Mouse (Mus musculus) lung, postnatal 0 days (tissue): ENCODE measurements around the gene Usp30. TPM values are rescaled to one million over a fixed set of nuclear protein-coding genes. Genes with fewer than 3 reads are reported as not detected.

Experiments used
- ATAC-seq: fragments of 200-750 bp; cut with Nextera tagmentation; 2 replicates; pipeline ENCODE4 v1.8.0; 2017; ENCODE audit warnings: moderate library complexity
- DNase-seq: peaks from one replicate; pipeline ENCODE4 v3.0.0-alpha.2; 2016; ENCODE audit warnings: low spot score
- H3K27ac ChIP-seq: fragments of 300-500 bp; sonication (generic); 2 replicates; pipeline ENCODE4 v1.5.1; 2014; ENCODE audit warnings: antibody characterized with exemption, mild to moderate bottlenecking, low read length, mixed read lengths
- H3K27me3 ChIP-seq: fragments of 300-500 bp; sonication (generic); replicated peaks from 2 replicates; pipeline ENCODE4 v1.6.1; 2014; ENCODE audit warnings: low read length, mixed read lengths; ENCODE audit not compliant: insufficient read depth
- H3K36me3 ChIP-seq: fragments of 300-500 bp; sonication (generic); 2 replicates; pipeline ENCODE4 v1.6.1; 2014; ENCODE audit warnings: low read length, mixed read lengths; ENCODE audit not compliant: insufficient read depth
- H3K4me1 ChIP-seq: fragments of 300-500 bp; sonication (generic); 2 replicates; pipeline ENCODE4 v1.6.1; 2014; ENCODE audit warnings: antibody characterized with exemption, low read depth, low read length, mixed read lengths; ENCODE audit not compliant: insufficient read depth
- H3K4me2 ChIP-seq: fragments of 300-500 bp; sonication (generic); replicated peaks from 2 replicates; pipeline ENCODE4 v1.6.1; 2014; ENCODE audit warnings: low read depth, mild to moderate bottlenecking, low read length, moderate library complexity, mixed read lengths
- H3K4me3 ChIP-seq: fragments of 300-500 bp; sonication (generic); 2 replicates; pipeline ENCODE4 v1.5.1; 2014; ENCODE audit warnings: low read depth, low read length
- H3K9ac ChIP-seq: fragments of 300-500 bp; sonication (generic); replicated peaks from 2 replicates; pipeline ENCODE4 v1.6.1; 2014; ENCODE audit warnings: low read depth, mild to moderate bottlenecking
- H3K9me3 ChIP-seq: fragments of 300-500 bp; sonication (generic); 2 replicates; pipeline ENCODE4 v1.6.1; 2016; ENCODE audit warnings: low read length, mixed read lengths
- CTCF ChIP-seq: IDR thresholded peaks from 2 replicates; pipeline ENCODE4 v1.5.1; 2016; ENCODE audit warnings: antibody characterized with exemption, mild to moderate bottlenecking
- EP300 ChIP-seq: IDR thresholded peaks from 2 replicates; pipeline ENCODE4 v1.6.1; 2016; ENCODE audit warnings: antibody characterized with exemption, mild to moderate bottlenecking, control low read depth
- WGBS: fragments of 180-500 bp; shearing (Covaris S2); extraction: QIAGEN DNeasy Blood & Tissue Kit; methylation state at CpG from one replicate; pipeline ENCODE4 v1.1.7; 2014; 5-methylcytosine and 5-hydroxymethylcytosine counted together
- polyA plus RNA-seq: library from polyadenylated mRNA; unstranded; fragments of >200 nt; fragmentation: Nextera tagmentation; extraction: Ambion mirVana; gene quantifications from 2 replicates; pipeline ENCODE4 v1.2.1, GENCODE M21; 2015

Usp30 gene
- polyA plus RNA-seq, 1 experiment from 2014 or later: 8.7 TPM

DNA sequence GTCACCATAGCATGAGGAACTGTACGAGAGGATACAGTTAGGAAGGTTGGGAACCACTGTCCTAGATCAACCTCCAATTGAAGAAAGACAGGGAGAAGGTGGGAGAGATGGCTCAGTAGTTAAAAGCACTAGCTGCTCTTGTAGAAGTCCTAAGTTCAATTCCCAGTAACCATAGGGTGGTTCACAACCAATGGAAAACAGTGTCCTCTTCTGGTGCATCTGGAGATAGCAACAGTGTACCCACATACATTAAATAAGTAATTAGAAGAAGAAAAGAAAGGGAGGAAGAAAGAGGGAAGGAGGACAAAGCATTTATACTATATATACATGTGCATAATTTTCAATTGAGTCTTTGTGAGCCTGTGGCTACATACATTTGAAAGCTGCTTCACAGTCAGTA lies 20.1 kb upstream of the Usp30 start:
- H3K27me3 ChIP-seq: no peaks in the 10 kb centered on the region
- no peak overlapping the region for H3K4me3 ChIP-seq
- no peak overlapping the region for H3K4me2 ChIP-seq
- no peaks in the 10 kb centered on the region for H3K9me3 ChIP-seq
- ATAC-seq (no peak), DNase-seq (peak; percentile 43)
- no peak overlapping the region for H3K9ac ChIP-seq
- 69% methylated on average over 1 of the region's 1 CpGs for WGBS
- TF ChIP-seq CTCF (peak; percentile 76), EP300 (no peak)
- no peaks in the 10 kb centered on the region for H3K36me3 ChIP-seq
- no peak overlapping the region for H3K27ac ChIP-seq
- no peaks in the 10 kb centered on the region for H3K4me1 ChIP-seq

DNA sequence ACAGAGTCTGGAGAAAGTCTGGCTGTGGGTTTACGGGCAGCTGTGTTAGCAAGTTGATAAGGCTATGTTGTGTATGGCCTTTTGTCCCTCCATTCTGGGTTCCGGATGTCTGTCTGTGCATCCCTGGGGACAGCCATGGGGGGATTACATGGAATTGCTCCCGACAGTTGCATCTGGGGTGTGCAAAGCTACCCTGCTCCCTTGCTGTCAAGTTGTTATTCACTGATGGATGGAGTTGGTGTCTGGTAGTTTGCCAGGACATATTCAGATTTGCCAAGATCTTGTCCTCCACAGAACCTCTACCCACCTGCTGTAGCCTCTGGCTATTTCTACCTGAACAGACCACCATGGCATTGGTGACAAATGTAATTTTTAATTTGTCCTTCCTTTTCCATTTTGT lies 19.1 kb upstream of the Usp30 start:
- TF ChIP-seq EP300 (no peak), CTCF (no peak)
- WGBS: 73% methylated on average over 3 of the region's 3 CpGs
- no peak overlapping the region for H3K27ac ChIP-seq
- H3K4me1 ChIP-seq: no peaks in the 10 kb centered on the region
- H3K9ac ChIP-seq: no peak overlapping the region
- H3K4me2 ChIP-seq: no peak overlapping the region
- ATAC-seq (no peak), DNase-seq (no peak)
- H3K27me3 ChIP-seq: no peaks in the 10 kb centered on the region
- H3K36me3 ChIP-seq: no peaks in the 10 kb centered on the region
- H3K9me3 ChIP-seq: no peaks in the 10 kb centered on the region
- H3K4me3 ChIP-seq: no peak overlapping the region

DNA sequence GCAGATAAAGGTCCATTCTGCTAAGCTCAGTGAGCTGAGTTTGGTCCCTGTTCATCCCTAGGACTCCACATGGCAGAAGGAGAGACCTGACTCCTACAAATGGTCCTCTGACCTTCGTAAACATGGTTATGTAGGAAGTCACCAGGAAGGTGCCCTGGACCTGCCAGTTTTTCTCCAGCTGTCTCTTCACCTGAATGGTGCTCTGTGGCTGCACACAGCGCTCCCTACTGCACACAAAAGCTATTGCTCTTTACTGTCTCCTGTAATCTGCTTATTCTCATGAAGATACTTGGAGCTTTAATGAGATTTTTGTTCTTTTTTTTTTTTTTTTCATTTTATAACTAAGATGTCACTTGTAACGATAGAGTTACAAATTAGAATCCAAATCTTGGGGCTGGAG lies 18.7 kb upstream of the Usp30 start:
- Histone ChIP-seq H3K4me2 (no peak overlapping the region), H3K27me3 (no peaks in the 10 kb centered on the region), H3K27ac (no peak overlapping the region), H3K4me3 (no peak overlapping the region), H3K36me3 (no peaks in the 10 kb centered on the region), H3K9me3 (no peaks in the 10 kb centered on the region), H3K4me1 (no peaks in the 10 kb centered on the region), H3K9ac (no peak overlapping the region)
- ATAC-seq (no peak), DNase-seq (peak; percentile 38)
- TF ChIP-seq CTCF: peak; percentile 57
- no peak for TF ChIP-seq EP300
- 57% methylated on average over 3 of the region's 3 CpGs for WGBS

DNA sequence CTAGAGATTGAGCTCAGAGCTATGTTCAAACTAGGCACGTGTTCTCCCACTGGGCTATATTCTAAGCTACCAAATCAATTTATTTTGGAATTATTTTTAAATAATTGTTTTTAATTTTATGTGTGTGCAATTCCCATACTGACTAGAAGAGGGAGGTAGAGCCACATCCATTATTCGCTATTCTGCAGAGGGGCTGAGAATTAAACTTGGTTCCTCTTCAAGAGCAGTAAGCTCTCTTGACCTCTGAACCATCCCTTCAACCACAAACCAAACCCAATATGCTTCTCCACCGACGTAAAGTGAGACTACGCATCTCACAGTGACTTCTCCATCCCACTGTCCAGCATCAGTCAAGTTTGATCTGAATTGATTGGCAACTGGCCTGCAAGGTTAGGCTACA lies 18.1 kb upstream of the Usp30 start:
- no peak for ATAC-seq
- no peaks in the 10 kb centered on the region for H3K9me3 ChIP-seq
- H3K36me3 ChIP-seq: no peaks in the 10 kb centered on the region
- H3K9ac ChIP-seq: no peak overlapping the region
- no peaks in the 10 kb centered on the region for H3K4me1 ChIP-seq
- WGBS: 80% methylated on average over 5 of the region's 5 CpGs
- H3K27ac ChIP-seq: no peak overlapping the region
- no peaks in the 10 kb centered on the region for H3K27me3 ChIP-seq
- no peak for DNase-seq
- H3K4me3 ChIP-seq: no peak overlapping the region
- no peak for TF ChIP-seq CTCF
- TF ChIP-seq EP300: no peak
- no peak overlapping the region for H3K4me2 ChIP-seq

DNA sequence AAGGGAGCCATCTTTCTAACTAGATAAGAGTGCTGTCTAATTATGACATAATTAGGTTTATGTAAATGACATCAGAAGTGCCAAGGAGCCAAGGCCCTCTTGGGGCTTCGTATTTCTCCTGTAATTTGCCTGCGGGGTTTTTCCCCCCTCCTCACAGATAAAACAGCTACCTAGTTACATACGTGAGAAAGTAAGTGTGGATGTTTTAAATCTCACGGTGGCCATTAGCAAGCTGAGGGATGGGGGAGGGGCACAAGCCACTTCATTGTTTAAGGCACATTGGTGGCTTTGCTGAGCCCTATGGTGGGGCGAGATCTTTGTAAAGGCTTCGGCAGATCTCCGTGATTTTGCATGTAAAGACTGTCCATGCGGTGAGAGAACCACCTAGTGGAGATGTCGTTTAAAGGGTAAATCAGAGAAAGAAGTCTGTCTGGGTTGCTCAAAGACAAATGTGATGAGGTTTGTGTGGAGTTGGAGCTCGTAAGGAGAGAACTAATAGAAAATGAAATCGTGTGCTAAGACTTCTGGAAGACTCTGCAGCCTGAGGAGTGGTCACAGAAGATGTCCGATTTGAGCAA lies 16.4 kb upstream of the Usp30 start:
- H3K27ac ChIP-seq: no peak overlapping the region
- H3K4me3 ChIP-seq: no peak overlapping the region
- no peak overlapping the region for H3K4me2 ChIP-seq
- no peaks in the 10 kb centered on the region for H3K27me3 ChIP-seq
- no peak overlapping the region for H3K9ac ChIP-seq
- no peak for ATAC-seq
- no peaks in the 10 kb centered on the region for H3K9me3 ChIP-seq
- WGBS: 41% methylated on average over 12 of the region's 12 CpGs
- TF ChIP-seq EP300 (no peak), CTCF (peak; percentile 13; the same call in 1 of the 2 replicates)
- H3K4me1 ChIP-seq: no peaks in the 10 kb centered on the region
- no peaks in the 10 kb centered on the region for H3K36me3 ChIP-seq
- no peak for DNase-seq

DNA sequence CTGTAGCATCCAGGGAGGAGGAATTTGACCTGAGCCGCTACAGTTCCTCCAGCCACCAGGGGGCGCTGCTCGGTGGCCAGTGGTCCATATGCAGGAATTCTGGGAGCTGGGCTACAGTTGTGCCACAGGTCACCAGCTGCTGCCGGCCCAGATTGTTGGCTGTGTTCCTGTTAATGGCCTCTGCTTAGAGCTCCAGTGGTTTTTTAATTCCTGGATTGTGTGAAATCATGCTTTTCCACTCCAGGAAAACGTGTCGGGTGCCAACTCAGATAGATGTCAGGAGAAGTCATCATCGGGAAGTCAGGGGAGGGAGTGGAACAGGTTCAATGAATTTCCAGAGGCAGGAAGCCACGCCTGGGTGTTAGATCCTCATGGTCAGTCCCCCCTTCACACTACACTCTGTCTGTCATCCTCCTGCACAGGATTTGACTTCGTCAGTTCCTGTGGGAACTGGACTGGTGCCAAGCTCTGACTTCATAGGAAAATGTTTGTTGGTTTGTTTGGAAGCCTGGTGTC lies 13.0 kb upstream of the Usp30 start:
- Histone ChIP-seq H3K9ac (no peak overlapping the region), H3K27ac (peak overlapping the region; percentile 27; the same call in 1 of the 2 replicates), H3K36me3 (no peaks in the 10 kb centered on the region), H3K4me3 (no peak overlapping the region), H3K4me1 (no peaks in the 10 kb centered on the region), H3K9me3 (no peaks in the 10 kb centered on the region), H3K27me3 (no peaks in the 10 kb centered on the region), H3K4me2 (peak overlapping the region; percentile 33)
- peak; percentile 93 for TF ChIP-seq CTCF
- peak; percentile 72 for TF ChIP-seq EP300
- DNase-seq (peak; percentile 86), ATAC-seq (peak; percentile 94)
- 9% methylated on average over 9 of the region's 9 CpGs for WGBS
